Mouse (Mus musculus) hindbrain, postnatal 0 days (tissue): ENCODE data around the gene Nup214. TPM values are rescaled to one million over a fixed set of nuclear protein-coding genes. Genes with fewer than 3 reads are reported as not detected.
"Not testable (repeated sequence)": the region's sequence is repeated elsewhere in the genome, so short reads cannot be mapped to it uniquely, and the experiment has no call there.

Source experiments
- ATAC-seq: fragments of 200-750 bp; cut with Nextera tagmentation; 2 replicates; pipeline ENCODE4 v1.8.0; 2017; ENCODE audit warnings: mild to moderate bottlenecking, moderate TSS enrichment, moderate library complexity
- DNase-seq: peaks from one replicate; pipeline ENCODE4 v3.0.0-alpha.2; 2015; ENCODE audit warnings: low spot score
- H3K27ac ChIP-seq: fragments of 300-500 bp; sonication (generic); 2 replicates; pipeline ENCODE4 v1.5.1; 2014; ENCODE audit warnings: mild to moderate bottlenecking
- H3K27me3 ChIP-seq: fragments of 300-500 bp; sonication (generic); 2 replicates; pipeline ENCODE4 v1.6.1; 2014; ENCODE audit warnings: low read length, mixed read lengths; ENCODE audit not compliant: insufficient read depth
- H3K36me3 ChIP-seq: fragments of 300-500 bp; sonication (generic); 2 replicates; pipeline ENCODE4 v1.6.1; 2014; ENCODE audit warnings: low read length, mixed read lengths; ENCODE audit not compliant: insufficient read depth
- H3K4me1 ChIP-seq: fragments of 300-500 bp; sonication (generic); 2 replicates; pipeline ENCODE4 v1.6.1; 2014; ENCODE audit warnings: antibody characterized with exemption, low read length, mixed read lengths; ENCODE audit not compliant: insufficient read depth
- H3K4me2 ChIP-seq: fragments of 300-500 bp; sonication (generic); 2 replicates; pipeline ENCODE4 v1.6.1; 2014; ENCODE audit warnings: low read depth, mild to moderate bottlenecking, low read length, moderate library complexity, mixed read lengths
- H3K4me3 ChIP-seq: fragments of 300-500 bp; sonication (generic); 2 replicates; pipeline ENCODE4 v1.5.1; 2014; ENCODE audit warnings: low read length
- H3K9ac ChIP-seq: fragments of 300-500 bp; sonication (generic); replicated peaks from 2 replicates; pipeline ENCODE4 v1.6.1; 2014; ENCODE audit warnings: mild to moderate bottlenecking, low read length, moderate library complexity, mixed read lengths
- H3K9me3 ChIP-seq: fragments of 300-500 bp; sonication (generic); 2 replicates; pipeline ENCODE4 v1.6.1; 2016; ENCODE audit warnings: low read length, mixed read lengths
- CTCF ChIP-seq: IDR thresholded peaks from 2 replicates; pipeline ENCODE4 v1.5.1; 2016; ENCODE audit warnings: antibody characterized with exemption, control low read depth, low read depth
- WGBS: fragments of 180-500 bp; shearing (Covaris S2); extraction: QIAGEN DNeasy Blood & Tissue Kit; methylation state at CpG from one replicate; pipeline ENCODE4 v1.1.7; 2014; 5-methylcytosine and 5-hydroxymethylcytosine counted together
- polyA plus RNA-seq: library from polyadenylated mRNA; unstranded; fragments of >200 nt; fragmentation: Nextera tagmentation; extraction: Ambion mirVana; gene quantifications from 2 replicates; pipeline ENCODE4 v1.2.1, GENCODE M21; 2015
- total RNA-seq: library from RNA; depleted of rRNA; stranded (reverse); fragments of >200 nt; gene quantifications from 2 replicates; pipeline ENCODE4 v1.2.3, GENCODE M21; 2014

Nup214 gene
- total and polyA plus RNA-seq, 2 experiments from 2014 or later, result 29.3 to 65.3 TPM

DNA sequence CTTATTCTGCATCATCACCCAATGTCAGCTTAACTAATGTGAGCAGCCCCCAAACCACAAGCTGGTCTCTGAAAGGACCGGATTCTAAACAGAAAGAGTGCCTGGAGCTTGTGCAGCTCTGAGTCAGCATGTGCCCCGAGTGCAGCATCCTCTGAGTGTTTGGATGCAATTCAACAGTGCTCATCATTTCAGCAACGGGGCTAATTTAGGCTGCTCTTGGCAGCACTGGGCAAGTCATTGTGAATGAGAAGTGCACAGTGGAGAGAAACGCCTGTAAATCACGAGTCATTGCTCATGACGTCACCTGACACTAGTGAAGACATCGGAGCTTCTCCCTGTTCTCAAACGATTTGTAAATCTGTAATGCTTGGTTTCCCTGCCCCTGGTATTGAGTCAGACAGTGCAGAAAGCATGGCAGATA lies 64.4 kb downstream of the Nup214 start:
- Histone ChIP-seq H3K9me3 (no peaks in the 10 kb centered on the region), H3K4me1 (no peaks in the 10 kb centered on the region), H3K4me3 (no peak overlapping the region), H3K27me3 (no peaks in the 10 kb centered on the region), H3K27ac (no peak overlapping the region), H3K36me3 (peaks cover 54% of the 10 kb centered on the region), H3K4me2 (no peak overlapping the region), H3K9ac (no peak overlapping the region)
- TF ChIP-seq CTCF, result no peak
- DNase-seq (peak; percentile 61), ATAC-seq (0 out of 2 replicates have a peak, but pooled peaks have one; percentile 38)
- WGBS, result 68% methylated on average over 8 of the region's 8 CpGs

- not testable (repeated sequence) for H3K9me3 ChIP-seq, H3K4me2 ChIP-seq, H3K4me3 ChIP-seq, H3K4me1 ChIP-seq, H3K27ac ChIP-seq, H3K27me3 ChIP-seq, DNase-seq, H3K9ac ChIP-seq, ATAC-seq
- H3K36me3 ChIP-seq, result peaks cover 41% of the 10 kb centered on the region
- 89% methylated on average over 9 of the region's 9 CpGs for WGBS
These were observed 66.4 kb downstream of the Nup214 start for GRCm38 (mm10) chr2:32040646-32041045.

DNA sequence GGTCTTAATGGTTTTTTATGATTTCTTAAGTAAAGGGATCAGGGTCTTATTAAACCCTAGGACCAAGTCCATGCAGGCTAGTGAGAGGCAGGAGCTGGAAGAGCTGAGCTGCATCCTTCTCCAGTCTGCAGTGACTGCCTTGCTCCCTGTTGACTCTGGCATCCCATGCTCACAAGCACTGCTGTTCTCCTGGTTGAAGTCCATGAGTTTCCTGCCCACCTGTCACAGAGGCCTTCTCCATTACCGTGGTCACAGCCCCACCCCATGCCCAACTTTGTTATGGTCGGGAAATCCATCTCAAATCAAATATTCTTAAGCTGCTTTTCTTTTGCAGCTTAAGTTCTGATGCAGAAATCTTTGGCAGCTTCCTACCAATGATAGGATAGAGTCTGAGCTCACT lies 66.9 kb downstream of the Nup214 start:
- Histone ChIP-seq H3K9me3 (no peaks in the 10 kb centered on the region), H3K4me1 (no peaks in the 10 kb centered on the region), H3K27me3 (no peaks in the 10 kb centered on the region), H3K36me3 (peaks cover 43% of the 10 kb centered on the region), H3K9ac (no peak overlapping the region), H3K27ac (no peak overlapping the region), H3K4me2 (no peak overlapping the region), H3K4me3 (no peak overlapping the region)
- ATAC-seq, result no peak
- DNase-seq, result no peak
- WGBS, result 86% methylated on average over 2 of the region's 2 CpGs
- no peak for TF ChIP-seq CTCF

- WGBS, result 63% methylated on average over 5 of the region's 5 CpGs
- no peak for DNase-seq
- no peak for ATAC-seq
- Histone ChIP-seq H3K4me2 (no peak overlapping the region), H3K27me3 (no peaks in the 10 kb centered on the region), H3K9ac (no peak overlapping the region), H3K27ac (no peak overlapping the region), H3K4me3 (no peak overlapping the region), H3K4me1 (no peaks in the 10 kb centered on the region), H3K9me3 (no peaks in the 10 kb centered on the region), H3K36me3 (peaks cover 36% of the 10 kb centered on the region)
- TF ChIP-seq CTCF, result 0 out of 2 replicates have a peak, but pooled peaks have one; percentile 4
These were observed 69.6 kb downstream of the Nup214 start for GRCm38 (mm10) chr2:32043836-32044235.

GRCm38 (mm10) chr2:32045375-32045774 lies 71.1 kb downstream of the Nup214 start:
- no peak overlapping the region for H3K27ac ChIP-seq
- H3K9ac ChIP-seq, result no peak overlapping the region
- no peak for TF ChIP-seq CTCF
- H3K4me1 ChIP-seq, result no peaks in the 10 kb centered on the region
- peaks cover 26% of the 10 kb centered on the region for H3K36me3 ChIP-seq
- no peaks in the 10 kb centered on the region for H3K9me3 ChIP-seq
- no peaks in the 10 kb centered on the region for H3K27me3 ChIP-seq
- no peak overlapping the region for H3K4me3 ChIP-seq
- H3K4me2 ChIP-seq, result no peak overlapping the region
- ATAC-seq, result no peak
- DNase-seq, result no peak
- WGBS, result 82% methylated on average over 6 of the region's 6 CpGs

- H3K4me2 ChIP-seq, result no peak overlapping the region
- ATAC-seq (no peak), DNase-seq (no peak)
- no peak for TF ChIP-seq CTCF
- H3K9me3 ChIP-seq, result no peaks in the 10 kb centered on the region
- H3K36me3 ChIP-seq, result peaks cover 28% of the 10 kb centered on the region
- WGBS, result 88% methylated on average over 10 of the region's 10 CpGs
- H3K4me3 ChIP-seq, result no peak overlapping the region
- no peaks in the 10 kb centered on the region for H3K4me1 ChIP-seq
- no peaks in the 10 kb centered on the region for H3K27me3 ChIP-seq
- H3K27ac ChIP-seq, result no peak overlapping the region
- no peak overlapping the region for H3K9ac ChIP-seq
These were observed 71.8 kb downstream of the Nup214 start for GRCm38 (mm10) chr2:32046009-32046408.

DNA sequence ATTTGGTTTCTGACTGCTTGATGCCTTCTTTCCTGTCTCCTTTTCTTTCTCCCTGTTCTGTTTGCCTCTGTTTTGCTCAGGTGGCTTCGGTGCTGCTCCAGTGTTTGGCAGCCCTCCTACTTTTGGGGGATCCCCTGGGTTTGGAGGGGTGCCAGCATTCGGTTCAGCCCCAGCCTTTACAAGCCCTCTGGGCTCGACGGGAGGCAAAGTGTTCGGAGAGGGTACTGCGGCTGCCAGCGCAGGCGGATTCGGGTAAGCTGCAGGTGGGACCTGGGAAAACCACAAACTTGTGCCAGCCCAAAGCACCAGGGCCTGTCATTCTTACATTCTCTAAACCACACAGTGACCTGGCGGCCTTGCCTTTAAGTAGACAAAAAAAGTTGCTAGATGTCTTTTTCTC lies 73.1 kb downstream of the Nup214 start:
- ATAC-seq (no peak), DNase-seq (peak; percentile 24)
- H3K27ac ChIP-seq, result no peak overlapping the region
- no peak overlapping the region for H3K9ac ChIP-seq
- H3K27me3 ChIP-seq, result no peaks in the 10 kb centered on the region
- no peak overlapping the region for H3K4me3 ChIP-seq
- H3K4me1 ChIP-seq, result no peaks in the 10 kb centered on the region
- no peak overlapping the region for H3K4me2 ChIP-seq
- H3K9me3 ChIP-seq, result no peaks in the 10 kb centered on the region
- 56% methylated on average over 10 of the region's 10 CpGs for WGBS
- H3K36me3 ChIP-seq, result peaks cover 23% of the 10 kb centered on the region
- TF ChIP-seq CTCF, result no peak
